Mouse (Mus musculus) stomach, embryonic 16.5 days (tissue): ENCODE measurements at regions not wholly inside any gene's neighbourhood (a gene's known extent, or its start where the extent isn't known, plus 50 kb on each side); places are given as distances from the start of the nearest gene placed in this dataset.
"Not testable (repeated sequence)": the region's sequence is repeated elsewhere in the genome, so short reads cannot be mapped to it uniquely, and the experiment has no call there.

ENCODE experiments used
- ATAC-seq: fragments of 200-750 bp; cut with Nextera tagmentation; 2 replicates; pipeline ENCODE4 v1.8.0; 2017; ENCODE audit warnings: moderate number of reproducible peaks, moderate TSS enrichment; ENCODE audit not compliant: insufficient read depth, low FRiP score
- H3K27ac ChIP-seq: fragments of 300-500 bp; sonication (generic); 2 replicates; pipeline ENCODE4 v1.5.1; 2014; ENCODE audit warnings: low read length
- H3K27me3 ChIP-seq: fragments of 300-500 bp; sonication (generic); 2 replicates; pipeline ENCODE4 v1.6.1; 2014; ENCODE audit warnings: low read length, control low read depth, mixed read lengths; ENCODE audit not compliant: control insufficient read depth, insufficient read depth
- H3K36me3 ChIP-seq: fragments of 300-500 bp; sonication (generic); 2 replicates; pipeline ENCODE4 v1.6.1; 2014; ENCODE audit warnings: low read length; ENCODE audit not compliant: control insufficient read depth, insufficient read depth
- H3K4me1 ChIP-seq: fragments of 300-500 bp; sonication (generic); 2 replicates; pipeline ENCODE4 v1.6.1; 2014; ENCODE audit warnings: low read length, control low read depth, mixed read lengths; ENCODE audit not compliant: control insufficient read depth, insufficient read depth
- H3K4me2 ChIP-seq: fragments of 300-500 bp; sonication (generic); 2 replicates; pipeline ENCODE4 v1.6.1; 2014; ENCODE audit warnings: low read depth, low read length, mixed read lengths
- H3K4me3 ChIP-seq: fragments of 300-500 bp; sonication (generic); replicated peaks from 2 replicates; pipeline ENCODE4 v1.5.1; 2014; ENCODE audit warnings: mild to moderate bottlenecking, low read length
- H3K9ac ChIP-seq: fragments of 300-500 bp; sonication (generic); 2 replicates; pipeline ENCODE4 v1.6.1; 2014; ENCODE audit warnings: low read length
- H3K9me3 ChIP-seq: fragments of 300-500 bp; sonication (generic); replicated peaks from 2 replicates; pipeline ENCODE4 v1.6.1; 2016; ENCODE audit warnings: low read length, control low read depth; ENCODE audit not compliant: control insufficient read depth
- WGBS: fragments of 180-500 bp; shearing (Covaris S2); extraction: QIAGEN DNeasy Blood & Tissue Kit; methylation state at CpG from one replicate; pipeline ENCODE4 v1.1.7; 2014; 5-methylcytosine and 5-hydroxymethylcytosine counted together

DNA sequence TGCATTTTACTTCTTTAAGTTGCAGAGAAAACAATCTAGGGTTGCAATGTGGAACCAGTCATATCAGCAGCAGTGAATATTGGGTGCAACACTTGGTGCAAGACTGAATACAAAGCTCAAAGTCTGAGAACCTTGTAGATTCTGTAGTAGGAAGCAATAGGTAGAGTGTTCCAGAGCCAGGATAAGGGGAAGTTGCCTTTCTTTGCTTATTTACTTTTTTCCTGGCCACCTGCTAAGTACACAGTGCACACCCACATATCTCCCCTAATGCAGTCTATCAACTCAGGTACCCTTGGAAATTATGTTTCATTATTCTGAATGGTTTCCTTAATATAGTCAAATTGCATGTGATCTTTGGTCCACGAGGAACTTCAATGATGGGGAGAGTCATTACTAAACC is 464.9 kb downstream of the Inhba start:
- 64% methylated on average over 1 of the region's 1 CpGs for WGBS
- H3K4me1 ChIP-seq = no peaks in the 10 kb centered on the region
- H3K9me3 ChIP-seq = no peaks in the 10 kb centered on the region
- H3K9ac ChIP-seq = no peak overlapping the region
- no peaks in the 10 kb centered on the region for H3K36me3 ChIP-seq
- no peak overlapping the region; the same call in 1 of the 2 replicates for H3K27ac ChIP-seq
- ATAC-seq = peak; percentile 82; the same call in 1 of the 2 replicates
- no peak overlapping the region for H3K4me3 ChIP-seq
- H3K4me2 ChIP-seq = no peak overlapping the region
- H3K27me3 ChIP-seq = no peaks in the 10 kb centered on the region

DNA sequence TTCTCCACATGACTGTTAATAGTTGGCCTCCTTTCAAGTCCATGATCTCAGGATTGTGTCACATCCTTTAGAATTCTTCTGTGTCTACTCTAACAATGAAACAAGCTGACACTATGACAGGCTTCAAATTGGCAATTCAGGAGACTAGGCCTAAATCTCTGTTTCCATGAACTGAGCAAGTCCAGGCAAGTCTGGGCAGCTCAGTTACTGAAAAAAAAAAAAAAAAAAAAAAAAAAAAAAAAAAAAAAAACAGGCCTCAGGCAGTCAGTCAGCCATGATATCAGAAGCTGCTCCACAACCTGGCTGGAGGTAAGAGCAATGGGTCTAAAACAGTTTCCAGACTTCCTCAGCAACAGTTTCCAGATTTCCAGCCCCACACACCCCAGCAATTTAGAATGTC is 475.6 kb downstream of the Inhba start:
- H3K27ac ChIP-seq = no peak overlapping the region
- ATAC-seq = no peak
- H3K27me3 ChIP-seq = no peaks in the 10 kb centered on the region
- H3K4me1 ChIP-seq = no peaks in the 10 kb centered on the region
- no peaks in the 10 kb centered on the region for H3K9me3 ChIP-seq
- no peaks in the 10 kb centered on the region for H3K36me3 ChIP-seq
- H3K4me2 ChIP-seq = no peak overlapping the region
- H3K4me3 ChIP-seq = no peak overlapping the region
- no peak overlapping the region for H3K9ac ChIP-seq

DNA sequence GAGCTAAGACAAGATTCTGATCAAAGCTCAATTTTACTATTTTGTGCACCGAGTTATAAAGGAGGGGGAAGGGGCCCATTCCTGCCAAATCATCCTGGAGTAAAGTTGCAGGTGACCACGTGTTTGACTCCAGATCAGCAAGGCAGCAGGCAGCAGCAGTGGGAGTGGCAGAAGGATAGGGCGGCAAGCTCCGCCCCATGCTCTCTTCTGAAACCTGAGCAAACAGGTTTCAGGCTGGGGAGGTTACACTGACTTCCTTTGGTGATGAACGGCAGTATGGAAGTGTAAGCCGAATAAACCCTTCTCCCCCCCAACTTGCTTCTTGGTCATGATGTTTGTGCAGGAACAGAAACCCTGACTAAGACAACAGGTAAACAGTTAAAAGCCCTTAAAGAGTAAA is 479.0 kb downstream of the Inhba start:
- not testable (repeated sequence) for ATAC-seq
- 27% methylated on average over 6 of the region's 6 CpGs for WGBS

GRCm38 (mm10) chr13:16498052-16498451 is 486.4 kb downstream of the Inhba start:
- ATAC-seq = no peak
- Histone ChIP-seq H3K27me3 (no peaks in the 10 kb centered on the region), H3K4me2 (no peak overlapping the region), H3K27ac (no peak overlapping the region), H3K4me3 (no peak overlapping the region), H3K9ac (no peak overlapping the region), H3K36me3 (no peaks in the 10 kb centered on the region), H3K9me3 (no peaks in the 10 kb centered on the region; the same call in 1 of the 2 replicates), H3K4me1 (no peaks in the 10 kb centered on the region)
- WGBS = 56% methylated on average over 1 of the region's 1 CpGs

More for the DNA sequence above, 479.0 kb downstream of the Inhba start:
- not testable (repeated sequence) for H3K9ac ChIP-seq, H3K27ac ChIP-seq, H3K4me2 ChIP-seq, H3K4me1 ChIP-seq, H3K36me3 ChIP-seq, H3K27me3 ChIP-seq, H3K9me3 ChIP-seq, H3K4me3 ChIP-seq

DNA sequence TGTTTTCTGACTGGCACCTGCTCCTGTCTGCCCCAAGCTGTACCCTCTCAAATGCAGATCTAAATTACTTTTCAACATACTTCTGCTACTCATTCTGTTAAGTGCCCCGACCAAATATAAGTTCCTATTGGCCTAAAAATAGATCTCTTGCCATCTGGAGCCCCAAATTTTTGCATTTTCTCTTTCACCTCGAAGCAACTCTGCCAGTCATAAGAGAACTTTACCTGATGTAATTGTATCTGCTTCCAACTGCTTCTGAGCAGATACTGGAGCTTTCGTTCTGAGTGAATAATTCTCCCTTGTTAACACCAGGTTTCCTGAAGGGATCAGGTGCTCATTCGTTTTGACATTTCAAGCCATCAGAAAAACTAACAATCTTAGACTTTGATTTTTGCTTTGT is 501.2 kb downstream of the Inhba start:
- ATAC-seq = no peak
- 59% methylated on average over 4 of the region's 4 CpGs for WGBS

GRCm38 (mm10) chr13:16515195-16515594 is 503.5 kb downstream of the Inhba start:
- no peaks in the 10 kb centered on the region for H3K4me1 ChIP-seq

More for the DNA sequence above, 501.2 kb downstream of the Inhba start:
- no peak overlapping the region for H3K27ac ChIP-seq
- H3K9me3 ChIP-seq = no peaks in the 10 kb centered on the region
- no peak overlapping the region for H3K4me3 ChIP-seq
- no peaks in the 10 kb centered on the region for H3K27me3 ChIP-seq
- H3K36me3 ChIP-seq = no peaks in the 10 kb centered on the region
- no peaks in the 10 kb centered on the region for H3K4me1 ChIP-seq
- no peak overlapping the region for H3K4me2 ChIP-seq
- no peak overlapping the region for H3K9ac ChIP-seq

GRCm38 (mm10) chr13:16529036-16529435 is 517.4 kb downstream of the Inhba start:
- Histone ChIP-seq H3K27ac (no peak overlapping the region), H3K4me1 (no peaks in the 10 kb centered on the region), H3K36me3 (no peaks in the 10 kb centered on the region), H3K27me3 (no peaks in the 10 kb centered on the region), H3K9me3 (no peaks in the 10 kb centered on the region), H3K4me3 (no peak overlapping the region), H3K9ac (no peak overlapping the region), H3K4me2 (no peak overlapping the region)
- ATAC-seq = no peak
- 36% methylated on average over 5 of the region's 5 CpGs for WGBS

More at GRCm38 (mm10) chr13:16515195-16515594, 503.5 kb downstream of the Inhba start:
- no peak overlapping the region for H3K4me3 ChIP-seq
- ATAC-seq = no peak
- H3K9ac ChIP-seq = no peak overlapping the region
- H3K27me3 ChIP-seq = no peaks in the 10 kb centered on the region
- H3K9me3 ChIP-seq = no peaks in the 10 kb centered on the region
- no peak overlapping the region for H3K4me2 ChIP-seq
- no peaks in the 10 kb centered on the region for H3K36me3 ChIP-seq
- no peak overlapping the region for H3K27ac ChIP-seq

DNA sequence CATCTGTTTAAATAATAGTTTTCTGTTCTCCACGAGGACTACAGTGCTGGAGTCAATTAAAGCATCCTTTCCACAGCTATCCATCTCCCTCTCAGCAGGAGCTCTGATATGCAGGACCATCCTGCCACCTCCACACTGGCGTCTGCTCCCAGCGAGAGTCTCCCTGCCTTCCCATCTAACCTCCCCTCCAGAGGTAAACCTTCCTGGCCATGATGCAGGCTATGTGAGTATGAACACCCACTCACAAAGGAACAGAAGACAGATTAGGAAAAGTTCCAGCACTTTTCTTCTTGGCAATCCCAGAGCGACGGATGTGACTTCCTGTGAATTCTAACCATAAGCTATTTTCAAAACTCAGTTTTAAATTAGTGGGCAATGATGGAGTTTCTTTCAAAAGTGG is 532.1 kb downstream of the Inhba start:
- WGBS = 52% methylated on average over 5 of the region's 5 CpGs
- Histone ChIP-seq H3K4me2 (no peak overlapping the region), H3K4me3 (no peak overlapping the region), H3K27me3 (no peaks in the 10 kb centered on the region), H3K9me3 (no peaks in the 10 kb centered on the region), H3K27ac (no peak overlapping the region), H3K9ac (no peak overlapping the region), H3K4me1 (no peaks in the 10 kb centered on the region), H3K36me3 (no peaks in the 10 kb centered on the region)
- ATAC-seq = no peak

GRCm38 (mm10) chr13:16550060-16550459 is 538.4 kb downstream of the Inhba start:
- no peak overlapping the region for H3K27ac ChIP-seq
- H3K9ac ChIP-seq = no peak overlapping the region
- H3K27me3 ChIP-seq = no peaks in the 10 kb centered on the region
- H3K36me3 ChIP-seq = no peaks in the 10 kb centered on the region
- no peak for ATAC-seq
- no peak overlapping the region for H3K4me2 ChIP-seq
- H3K4me3 ChIP-seq = no peak overlapping the region
- H3K4me1 ChIP-seq = no peaks in the 10 kb centered on the region
- no peaks in the 10 kb centered on the region for H3K9me3 ChIP-seq

- Histone ChIP-seq H3K27me3 (no peaks in the 10 kb centered on the region), H3K9ac (no peak overlapping the region), H3K4me3 (no peak overlapping the region), H3K4me1 (no peaks in the 10 kb centered on the region), H3K9me3 (no peaks in the 10 kb centered on the region), H3K36me3 (no peaks in the 10 kb centered on the region), H3K4me2 (no peak overlapping the region), H3K27ac (no peak overlapping the region)
- ATAC-seq = no peak
- 60% methylated on average over 1 of the region's 1 CpGs for WGBS
These were observed 553.3 kb downstream of the Inhba start for GRCm38 (mm10) chr13:16564988-16565387.
